Mouse (Mus musculus) midbrain, embryonic 10.5 days (tissue): ENCODE data around the gene Grip1. TPM values are rescaled to one million over a fixed set of nuclear protein-coding genes. Genes with fewer than 3 reads are reported as not detected.

Experiments used
- DNase-seq: peaks from one replicate; pipeline ENCODE4 v3.0.0-alpha.2; 2017; ENCODE audit warnings: low spot score
- H3K27ac ChIP-seq: fragments of 300-500 bp; sonication (generic); replicated peaks from 2 replicates; pipeline ENCODE4 v1.5.1; 2016; ENCODE audit warnings: mild to moderate bottlenecking
- H3K27me3 ChIP-seq: fragments of 300-500 bp; sonication (generic); 2 replicates; pipeline ENCODE4 v1.6.1; 2016; ENCODE audit warnings: low read depth, mild to moderate bottlenecking; ENCODE audit not compliant: poor library complexity, severe bottlenecking
- H3K36me3 ChIP-seq: fragments of 300-500 bp; sonication (generic); 2 replicates; pipeline ENCODE4 v1.6.1; 2016; ENCODE audit warnings: mild to moderate bottlenecking, moderate library complexity
- H3K4me1 ChIP-seq: fragments of 300-500 bp; sonication (generic); 2 replicates; pipeline ENCODE4 v1.6.1; 2016
- H3K4me3 ChIP-seq: fragments of 300-500 bp; sonication (generic); 2 replicates; pipeline ENCODE4 v1.5.1; 2016; ENCODE audit warnings: mild to moderate bottlenecking, moderate library complexity
- H3K9me3 ChIP-seq: fragments of 300-500 bp; sonication (generic); replicated peaks from 2 replicates; pipeline ENCODE4 v1.6.1; 2016; ENCODE audit warnings: mild to moderate bottlenecking
- WGBS: fragments of 180-500 bp; shearing (Covaris S2); methylation state at CpG from one replicate; pipeline ENCODE4 v1.1.7; 2016; 5-methylcytosine and 5-hydroxymethylcytosine counted together
- polyA plus RNA-seq: library from polyadenylated mRNA; unstranded; fragments of >200 nt; fragmentation: Nextera tagmentation; extraction: Ambion mirVana; gene quantifications from 2 replicates; pipeline ENCODE4 v1.2.1, GENCODE M21; 2016

Grip1 gene
- polyA plus RNA-seq, 1 experiment from 2014 or later, result 5.0 TPM

DNA sequence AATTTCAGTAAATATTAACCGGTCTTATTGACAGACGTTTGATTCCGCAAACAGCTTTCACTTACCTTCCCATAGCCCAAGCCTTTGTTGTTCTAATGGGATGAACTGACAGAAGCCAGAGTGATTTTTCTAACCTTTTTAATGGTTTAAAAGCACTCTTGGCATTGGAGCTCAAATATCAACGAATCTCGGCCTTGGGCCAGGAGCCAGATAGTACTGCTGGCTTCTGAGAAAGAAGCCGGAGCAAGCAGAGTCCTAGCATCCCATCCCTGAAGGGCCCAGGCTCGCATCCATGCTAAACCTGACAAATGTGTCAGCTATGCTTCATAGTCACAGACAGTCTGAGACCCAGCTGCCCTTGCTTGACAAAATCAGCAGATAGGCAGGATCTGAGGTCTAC is 302.6 kb downstream of the Grip1 start:
- Histone ChIP-seq H3K4me1 (peaks cover 7% of the 10 kb centered on the region; the same call in 1 of the 2 replicates), H3K27me3 (no peaks in the 10 kb centered on the region), H3K9me3 (no peaks in the 10 kb centered on the region), H3K36me3 (no peaks in the 10 kb centered on the region), H3K27ac (no peak overlapping the region), H3K4me3 (no peak overlapping the region)
- WGBS, result 91% methylated on average over 7 of the region's 7 CpGs
- no peak for DNase-seq

- no peak for DNase-seq
- WGBS, result 77% methylated on average over 6 of the region's 6 CpGs
- H3K36me3 ChIP-seq, result no peaks in the 10 kb centered on the region
- H3K27me3 ChIP-seq, result no peaks in the 10 kb centered on the region
- peaks cover 7% of the 10 kb centered on the region; the same call in 1 of the 2 replicates for H3K4me1 ChIP-seq
- H3K4me3 ChIP-seq, result no peak overlapping the region
- no peak overlapping the region for H3K27ac ChIP-seq
- H3K9me3 ChIP-seq, result no peaks in the 10 kb centered on the region; the same call in 1 of the 2 replicates
These were observed 303.6 kb downstream of the Grip1 start for GRCm38 (mm10) chr10:119757219-119757618.

- WGBS, result 94% methylated on average over 33 of the region's 33 CpGs
- no peaks in the 10 kb centered on the region for H3K36me3 ChIP-seq
- no peaks in the 10 kb centered on the region for H3K27me3 ChIP-seq
- DNase-seq, result no peak
- no peaks in the 10 kb centered on the region for H3K4me1 ChIP-seq
- no peaks in the 10 kb centered on the region; the same call in 1 of the 2 replicates for H3K9me3 ChIP-seq
- H3K27ac ChIP-seq, result no peak overlapping the region
- H3K4me3 ChIP-seq, result no peak overlapping the region
These were observed 308.1 kb downstream of the Grip1 start for GRCm38 (mm10) chr10:119761451-119762367.

DNA sequence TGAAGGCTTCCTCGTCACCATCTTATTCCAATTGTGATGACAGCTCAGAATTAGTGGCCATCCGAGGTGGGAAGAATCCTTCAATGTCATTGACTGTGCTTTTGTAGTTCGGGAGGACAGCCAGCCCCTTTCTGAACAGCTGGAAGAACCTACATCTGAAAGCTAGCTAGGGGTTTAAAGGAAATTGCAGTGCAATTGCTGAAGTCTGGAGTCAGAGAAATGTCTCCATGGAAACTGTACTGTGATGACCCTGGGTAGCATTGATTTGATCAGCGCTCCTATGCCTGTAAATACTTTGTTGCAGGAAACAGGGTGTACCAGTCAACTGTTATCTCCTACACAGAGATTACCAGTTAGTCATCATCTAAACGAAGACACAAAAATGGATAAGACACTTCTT is 325.2 kb downstream of the Grip1 start:
- H3K27ac ChIP-seq, result no peak overlapping the region
- H3K4me3 ChIP-seq, result no peak overlapping the region
- no peaks in the 10 kb centered on the region for H3K4me1 ChIP-seq
- H3K36me3 ChIP-seq, result no peaks in the 10 kb centered on the region
- WGBS, result 85% methylated on average over 5 of the region's 5 CpGs
- no peaks in the 10 kb centered on the region for H3K27me3 ChIP-seq
- no peak for DNase-seq
- H3K9me3 ChIP-seq, result peaks cover 9% of the 10 kb centered on the region; the same call in 1 of the 2 replicates

DNA sequence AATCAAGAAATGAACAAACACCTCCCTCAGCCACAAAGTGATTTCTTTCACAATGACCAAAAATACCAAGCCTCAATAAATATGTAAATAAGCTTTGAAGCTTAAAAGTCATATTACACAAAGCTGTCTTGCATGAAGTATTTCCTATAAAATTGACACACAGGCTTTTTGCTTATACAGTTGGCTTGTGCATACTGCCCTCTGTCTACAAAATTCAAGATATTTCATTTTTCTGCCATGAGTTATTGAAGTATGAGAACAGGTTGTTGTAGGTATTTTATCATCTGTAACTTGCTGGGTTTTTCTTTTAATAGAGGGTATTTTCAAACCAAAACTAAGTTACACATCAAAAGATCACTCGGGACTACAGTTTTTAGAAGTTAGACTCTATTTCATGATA is 326.0 kb downstream of the Grip1 start:
- Histone ChIP-seq H3K27me3 (no peaks in the 10 kb centered on the region), H3K9me3 (peaks cover 9% of the 10 kb centered on the region; the same call in 1 of the 2 replicates), H3K36me3 (no peaks in the 10 kb centered on the region), H3K4me3 (no peak overlapping the region), H3K27ac (no peak overlapping the region), H3K4me1 (no peaks in the 10 kb centered on the region)
- no peak for DNase-seq
- WGBS, result 92% methylated on average over 1 of the region's 1 CpGs

- no peak for DNase-seq
- Histone ChIP-seq H3K9me3 (no peaks in the 10 kb centered on the region), H3K36me3 (no peaks in the 10 kb centered on the region), H3K4me3 (no peak overlapping the region), H3K4me1 (no peaks in the 10 kb centered on the region; the same call in 1 of the 2 replicates), H3K27me3 (no peaks in the 10 kb centered on the region), H3K27ac (no peak overlapping the region)
- 81% methylated on average over 1 of the region's 1 CpGs for WGBS
These were observed 336.9 kb downstream of the Grip1 start for GRCm38 (mm10) chr10:119790507-119790906.

- WGBS, result 69% methylated on average over 6 of the region's 6 CpGs
- DNase-seq, result peak; percentile 10
These were observed 348.8 kb downstream of the Grip1 start for GRCm38 (mm10) chr10:119802421-119802820.

GRCm38 (mm10) chr10:119803633-119804422 is 350.2 kb downstream of the Grip1 start:
- no peak overlapping the region for H3K4me3 ChIP-seq
- no peaks in the 10 kb centered on the region for H3K27me3 ChIP-seq
- H3K4me1 ChIP-seq, result peaks cover 15% of the 10 kb centered on the region
- H3K36me3 ChIP-seq, result no peaks in the 10 kb centered on the region
- no peak overlapping the region for H3K27ac ChIP-seq
- no peaks in the 10 kb centered on the region for H3K9me3 ChIP-seq
- peak; percentile 49 for DNase-seq
- WGBS, result 61% methylated on average over 13 of the region's 13 CpGs

More at GRCm38 (mm10) chr10:119802421-119802820, 348.8 kb downstream of the Grip1 start:
- H3K4me1 ChIP-seq, result peaks cover 15% of the 10 kb centered on the region
- no peaks in the 10 kb centered on the region for H3K9me3 ChIP-seq
- H3K4me3 ChIP-seq, result no peak overlapping the region
- no peak overlapping the region for H3K27ac ChIP-seq
- H3K27me3 ChIP-seq, result no peaks in the 10 kb centered on the region
- H3K36me3 ChIP-seq, result no peaks in the 10 kb centered on the region

DNA sequence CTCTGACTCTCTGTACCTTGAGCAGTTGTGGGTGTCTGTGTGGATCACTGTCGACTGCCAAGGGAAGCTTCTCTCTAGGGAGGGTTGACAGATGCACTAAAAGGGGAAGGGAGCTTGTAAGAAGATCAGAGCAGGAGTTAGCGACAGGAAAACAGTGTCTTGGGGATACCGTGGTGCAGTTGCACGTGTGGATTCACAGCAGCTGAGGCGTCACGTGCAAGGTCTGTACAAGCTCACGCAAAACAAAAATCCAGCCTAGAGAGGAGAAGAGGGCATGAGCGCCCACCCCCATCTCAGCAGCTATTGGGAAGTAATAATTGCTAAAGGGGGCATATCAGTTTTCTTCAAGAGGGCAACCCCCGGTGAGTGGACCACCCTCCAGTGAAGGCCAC is 350.8 kb downstream of the Grip1 start:
- no peaks in the 10 kb centered on the region for H3K27me3 ChIP-seq
- WGBS, result 92% methylated on average over 9 of the region's 9 CpGs
- no peaks in the 10 kb centered on the region for H3K36me3 ChIP-seq
- H3K27ac ChIP-seq, result no peak overlapping the region
- peak; percentile 10 for DNase-seq
- H3K4me3 ChIP-seq, result no peak overlapping the region
- no peaks in the 10 kb centered on the region for H3K9me3 ChIP-seq
- peaks cover 15% of the 10 kb centered on the region for H3K4me1 ChIP-seq

DNA sequence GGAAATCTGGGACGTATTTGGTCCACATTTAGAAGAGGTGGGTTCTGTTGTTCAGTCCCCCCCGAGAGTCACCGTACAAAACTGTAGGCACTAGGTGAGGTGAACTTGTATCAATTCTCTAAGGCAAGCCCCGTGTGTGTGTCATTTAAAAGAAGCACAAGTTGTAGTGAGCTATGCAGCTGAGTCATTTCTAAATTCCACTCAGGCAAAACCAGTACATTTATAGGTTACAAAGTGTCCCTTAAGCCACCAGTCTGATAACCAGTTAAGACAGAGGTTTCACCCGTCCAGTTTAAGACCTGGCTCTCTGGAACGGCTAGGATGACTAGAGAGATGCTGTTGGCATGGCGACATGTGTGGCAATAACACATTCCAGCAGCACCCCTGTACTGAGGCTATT is 351.5 kb downstream of the Grip1 start:
- no peaks in the 10 kb centered on the region for H3K9me3 ChIP-seq
- H3K4me3 ChIP-seq, result no peak overlapping the region
- no peak for DNase-seq
- no peak overlapping the region for H3K27ac ChIP-seq
- WGBS, result 92% methylated on average over 7 of the region's 7 CpGs
- peaks cover 15% of the 10 kb centered on the region for H3K4me1 ChIP-seq
- H3K36me3 ChIP-seq, result no peaks in the 10 kb centered on the region
- H3K27me3 ChIP-seq, result no peaks in the 10 kb centered on the region

GRCm38 (mm10) chr10:119806151-119806550 is 352.5 kb downstream of the Grip1 start:
- no peak for DNase-seq
- Histone ChIP-seq H3K4me1 (peaks cover 15% of the 10 kb centered on the region), H3K27me3 (no peaks in the 10 kb centered on the region), H3K9me3 (no peaks in the 10 kb centered on the region), H3K27ac (no peak overlapping the region), H3K4me3 (no peak overlapping the region), H3K36me3 (no peaks in the 10 kb centered on the region)
- 56% methylated on average over 8 of the region's 8 CpGs for WGBS

GRCm38 (mm10) chr10:119808384-119808783 is 354.8 kb downstream of the Grip1 start:
- no peak overlapping the region for H3K4me3 ChIP-seq
- WGBS, result 91% methylated on average over 5 of the region's 5 CpGs
- no peak for DNase-seq
- no peaks in the 10 kb centered on the region for H3K27me3 ChIP-seq
- peaks cover 15% of the 10 kb centered on the region for H3K4me1 ChIP-seq
- no peak overlapping the region for H3K27ac ChIP-seq
- no peaks in the 10 kb centered on the region for H3K36me3 ChIP-seq
- H3K9me3 ChIP-seq, result no peaks in the 10 kb centered on the region
